Mouse (Mus musculus) brain, embryonic 14.5 days (tissue): ENCODE measurements at regions not wholly inside any gene's neighbourhood (a gene's known extent, or its start where the extent isn't known, plus 50 kb on each side); places are given as distances from the start of the nearest gene placed in this dataset.

Experiments
- CTCF ChIP-seq: fragments of 200-500 bp; IDR thresholded peaks from 2 replicates; pipeline ENCODE4 v1.5.1; 2012; ENCODE audit warnings: inconsistent platforms, mild to moderate bottlenecking, moderate library complexity, borderline replicate concordance; ENCODE audit not compliant: insufficient read depth, insufficient read length; ENCODE audit errors: extremely low read depth
- POLR2A ChIP-seq: fragments of 200-500 bp; IDR thresholded peaks from 2 replicates; pipeline ENCODE4 v1.6.1; 2012; ENCODE audit warnings: mild to moderate bottlenecking, inconsistent platforms, borderline replicate concordance; ENCODE audit not compliant: poor library complexity, insufficient read depth, insufficient read length, severe bottlenecking; ENCODE audit errors: extremely low read depth

- TF ChIP-seq CTCF (no peak), POLR2A (no peak)
Observed at GRCm38 (mm10) chr2:159889701-159890100, 444.3 kb downstream of the Gm826 start.
